Mouse (Mus musculus) kidney, adult 2 months (tissue): ENCODE results near the gene Ppp1r27.

Source experiments
- CTCF ChIP-seq: fragments of 200-500 bp; conservative IDR thresholded peaks from 2 replicates; pipeline ENCODE4 v1.5.1; 2011; ENCODE audit warnings: low read depth, mild to moderate bottlenecking, control low read depth, low read length, moderate library complexity, mixed read lengths; ENCODE audit not compliant: insufficient read depth, insufficient read length
- POLR2A ChIP-seq: fragments of 200-500 bp; IDR thresholded peaks from one replicate; pipeline ENCODE4 v1.6.1; 2011; ENCODE audit warnings: low read depth, low read length, control low read depth

DNA sequence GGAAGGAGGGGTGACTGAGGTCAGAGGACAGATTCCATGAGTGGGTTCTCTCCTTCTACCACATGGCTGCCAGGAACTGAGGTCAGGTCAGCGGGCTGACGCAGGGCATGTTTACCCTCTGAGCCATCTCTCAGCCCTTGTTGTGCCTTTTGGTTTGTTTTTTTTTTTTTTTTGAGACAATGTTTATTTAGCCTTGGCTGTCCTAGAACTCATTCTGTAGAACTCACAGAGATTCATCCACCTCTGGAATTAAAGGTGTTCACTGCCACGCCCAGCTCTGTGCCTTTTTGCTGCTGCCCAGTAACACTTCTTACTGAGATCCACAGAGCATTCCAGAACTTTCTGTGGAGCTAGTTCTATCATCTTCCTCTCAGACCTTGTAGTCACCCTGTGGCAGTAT is 45.3 kb downstream of the Ppp1r27 start:
- TF ChIP-seq POLR2A, result no peak
- TF ChIP-seq CTCF, result no peak
